Mouse (Mus musculus) adrenal gland, adult 18-20 months (tissue): ENCODE data around the gene Smco2. TPM values are rescaled to one million over a fixed set of nuclear protein-coding genes. Genes with fewer than 3 reads are reported as not detected.

Source experiments
- DNase-seq, 2 experiments: peaks; one replicate each; pipeline ENCODE4 v3.0.0; 2021 to 2022; ENCODE audit warnings: low spot score in 2 of 2
- long read RNA-seq, 2 experiments: library from polyadenylated mRNA; stranded (forward); transcript quantifications; one replicate each; pipeline ENCODE4 v2.0.0; 2021
- total RNA-seq, 2 experiments: library from RNA; stranded (reverse); gene quantifications; 1 replicate in 1 of 2; 2 replicates in 1 of 2; pipeline ENCODE4 v1.2.3; 2021

Smco2 gene
- not detected for total RNA-seq
- long read RNA-seq, experiment 1: 0 reads
- long read RNA-seq, experiment 2: 0 reads

DNA sequence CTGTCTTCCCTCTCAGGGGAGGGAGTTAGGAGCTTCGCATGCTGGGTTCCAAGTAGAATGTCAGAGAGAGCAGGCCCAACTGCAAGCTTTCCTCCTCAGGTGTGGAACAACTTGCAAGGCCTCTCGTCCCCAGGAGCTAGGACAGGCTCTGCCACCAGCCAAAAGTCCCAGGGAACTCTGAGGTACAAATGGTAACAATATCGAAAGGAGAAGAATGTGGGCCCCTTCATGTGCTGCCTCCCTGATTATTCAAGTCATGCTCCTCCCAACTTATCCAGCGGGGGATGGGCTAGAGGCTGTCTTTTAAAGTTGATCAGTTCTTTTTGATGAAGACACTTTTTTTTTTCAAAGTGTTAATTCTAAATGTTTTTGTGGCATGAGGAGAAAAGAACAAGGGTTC is at the start of gene Smco2:
Gene Smco2 (plus strand): TSS at position 55 of the 400 bp plus-strand sequence.
- no peak for DNase-seq

DNA sequence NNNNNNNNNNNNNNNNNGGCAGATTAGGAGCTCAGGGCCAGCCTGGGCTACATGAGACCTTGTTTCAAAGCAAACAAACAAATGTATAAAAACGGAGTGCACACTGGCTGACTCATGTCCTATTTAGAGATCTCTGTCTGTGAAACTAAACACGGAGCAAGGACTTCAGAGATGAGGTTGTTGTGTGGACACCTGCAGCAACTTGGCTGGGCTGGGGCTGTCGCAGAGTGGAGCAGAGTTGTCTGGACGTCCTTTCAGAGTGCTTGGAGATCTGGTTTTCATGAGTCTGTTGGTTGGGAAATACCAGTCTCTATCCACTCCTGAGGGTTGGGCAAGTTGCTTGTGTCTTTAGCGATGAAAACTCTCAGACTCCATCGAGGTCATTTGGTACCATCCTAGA is 39.9 kb upstream of the Smco2 start:
- no peak for DNase-seq

- no peak for DNase-seq
Measured at GRCm38 (mm10) chr6:146813007-146813406, 36.9 kb upstream of the Smco2 start.

GRCm38 (mm10) chr6:146820177-146820965 is 29.5 kb upstream of the Smco2 start:
- no peak for DNase-seq

- no peak for DNase-seq
Measured at GRCm38 (mm10) chr6:146821958-146822357, 27.9 kb upstream of the Smco2 start.

GRCm38 (mm10) chr6:146824727-146825486 is 25.0 kb upstream of the Smco2 start:
- DNase-seq: peak; percentile 67 to 72

GRCm38 (mm10) chr6:146825487-146825773 is 24.5 kb upstream of the Smco2 start:
- DNase-seq: no peak

DNA sequence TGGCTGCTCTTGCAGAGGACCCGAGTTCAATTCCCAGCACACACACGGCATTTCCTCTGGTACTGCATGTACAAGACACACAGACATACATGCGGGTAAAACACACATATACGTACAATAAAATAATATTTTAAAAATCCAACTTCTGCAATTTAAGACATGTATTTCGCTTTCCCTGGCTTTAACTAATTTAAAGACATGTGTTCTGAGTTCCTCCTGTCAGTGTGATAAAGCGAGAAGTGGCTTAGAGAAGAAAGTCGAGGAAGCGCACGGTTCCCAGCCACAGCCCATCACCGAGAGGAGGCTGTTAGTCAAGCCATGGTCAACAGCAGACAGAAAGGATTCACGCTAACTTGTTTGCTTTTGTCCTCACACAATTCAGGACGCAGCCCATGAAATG is 18.6 kb upstream of the Smco2 start:
- DNase-seq: no peak

- DNase-seq: no peak
Measured at GRCm38 (mm10) chr6:146833485-146834314, 16.2 kb upstream of the Smco2 start.

GRCm38 (mm10) chr6:146834342-146834741 is 15.6 kb upstream of the Smco2 start:
- DNase-seq: no peak

DNA sequence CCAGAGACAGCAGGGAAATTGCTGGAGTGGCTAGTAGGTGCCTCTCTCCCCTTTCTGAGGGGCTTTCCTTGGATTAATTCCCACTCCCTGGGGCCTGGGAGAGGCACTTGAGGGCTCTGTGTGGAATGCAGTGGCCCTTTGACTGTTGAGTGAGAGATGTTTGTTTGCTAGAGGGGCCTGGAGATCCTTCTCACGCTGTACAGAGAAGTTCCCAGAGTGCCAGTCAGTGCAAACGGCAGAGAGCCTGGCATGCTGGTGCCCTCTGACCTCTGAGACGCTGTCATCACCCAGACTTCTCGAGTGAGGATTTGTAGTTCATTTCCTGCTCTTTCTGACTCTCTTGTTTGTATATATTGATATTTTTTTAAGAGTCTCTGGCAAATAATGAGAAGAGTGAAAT is 14.1 kb upstream of the Smco2 start:
- no peak for DNase-seq

DNA sequence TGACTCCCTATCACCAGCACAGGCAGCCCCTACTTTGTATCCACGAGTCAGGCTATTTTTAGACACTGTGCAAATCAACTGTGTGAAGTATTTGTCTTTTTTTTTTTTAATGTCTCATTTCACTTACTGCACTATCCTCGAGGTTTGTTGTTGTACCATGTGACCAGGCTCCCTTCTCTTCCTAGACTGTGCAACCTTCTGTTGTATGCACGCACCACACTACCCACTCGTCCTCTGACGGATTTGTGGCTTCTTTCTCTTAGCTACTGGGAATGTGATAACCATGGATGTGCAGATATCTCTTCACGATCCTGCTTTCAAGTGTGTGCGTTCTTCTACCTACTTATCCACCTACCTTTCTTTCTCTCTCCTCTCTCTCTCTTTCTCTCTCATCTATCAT is 12.6 kb upstream of the Smco2 start:
- DNase-seq: no peak

DNA sequence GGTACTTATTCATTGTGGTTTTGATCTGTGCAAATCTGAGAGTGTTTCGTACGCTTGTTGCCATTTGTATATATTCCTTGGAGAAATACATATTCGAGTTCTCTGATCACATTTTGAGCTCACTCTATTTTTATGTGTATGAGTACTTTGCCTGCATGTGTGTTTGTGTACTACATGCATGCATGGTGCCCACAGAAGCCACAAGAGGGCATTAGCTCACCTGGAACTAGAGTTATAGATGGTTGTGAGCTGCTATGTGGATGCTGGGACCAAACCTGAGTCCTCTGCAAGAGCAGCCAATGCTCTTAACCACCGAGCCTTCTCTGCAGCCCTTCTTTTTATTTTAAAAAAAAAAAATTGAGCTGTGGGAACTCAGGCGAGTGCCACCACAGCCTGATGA is 11.5 kb upstream of the Smco2 start:
- DNase-seq: no peak

GRCm38 (mm10) chr6:146838863-146839262 is 11.0 kb upstream of the Smco2 start:
- no peak for DNase-seq

GRCm38 (mm10) chr6:146844867-146845266 is 5.0 kb upstream of the Smco2 start:
- DNase-seq: no peak

DNA sequence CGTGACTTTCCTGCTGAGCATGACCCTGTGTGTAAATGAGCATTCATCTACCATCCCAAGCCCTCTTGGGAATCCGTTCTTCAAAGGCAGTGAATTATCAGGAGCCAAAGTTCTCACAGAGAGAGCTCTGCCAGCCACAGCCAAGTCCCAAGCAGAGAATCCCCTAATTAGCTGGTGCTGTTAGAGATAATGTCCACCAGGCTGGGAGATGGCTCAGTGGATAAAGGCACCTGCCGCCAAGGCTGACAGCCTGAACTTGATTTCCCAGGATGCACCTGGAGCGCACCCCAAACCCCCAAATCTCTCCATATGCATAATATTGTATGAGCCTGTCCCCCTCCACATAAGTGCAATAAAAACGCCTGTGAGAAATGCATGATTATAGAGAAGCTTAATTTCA is 4.6 kb upstream of the Smco2 start:
- DNase-seq: no peak

- peak in 1 of 2 experiments; percentile 38 for DNase-seq
Measured at GRCm38 (mm10) chr6:146845961-146846750, 3.7 kb upstream of the Smco2 start.

DNA sequence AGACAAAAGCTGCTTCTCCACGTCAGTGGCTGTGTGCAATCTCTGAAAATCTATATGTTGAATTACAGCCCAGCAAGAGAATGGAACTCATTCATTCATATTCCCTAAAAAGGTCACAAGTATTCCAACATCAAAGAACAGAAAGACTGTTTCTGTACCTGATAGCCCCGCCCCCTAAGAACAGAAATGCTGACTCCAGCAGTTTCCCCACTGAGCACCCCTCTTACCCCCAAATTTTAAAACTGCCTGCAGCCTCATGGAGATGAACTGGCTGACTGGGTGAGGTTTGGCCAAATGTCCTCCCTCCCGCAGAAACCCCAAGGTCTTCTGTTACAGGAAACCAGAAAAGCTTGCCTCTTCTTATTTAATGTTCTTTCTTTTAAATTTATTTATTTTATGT is 2.5 kb upstream of the Smco2 start:
- DNase-seq: no peak

DNA sequence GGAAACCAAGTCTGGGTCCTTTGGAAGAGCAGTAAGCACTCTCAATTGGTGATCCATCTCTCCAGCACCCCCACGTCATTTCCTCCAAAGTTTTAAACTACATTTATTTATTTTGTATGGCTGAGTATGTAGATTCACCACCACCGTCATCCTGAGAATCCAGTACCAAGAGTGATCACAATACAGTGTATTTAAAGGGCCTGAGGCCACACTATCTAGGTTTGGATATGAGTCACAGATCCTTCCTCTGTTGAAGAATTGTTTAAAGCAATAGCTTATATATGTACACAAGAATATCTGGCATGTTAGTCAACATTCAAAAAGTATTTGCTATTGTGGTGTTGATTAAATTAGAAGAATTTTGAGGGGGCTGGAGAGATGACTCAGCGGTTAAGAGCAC is 1.6 kb upstream of the Smco2 start:
- DNase-seq: no peak

DNA sequence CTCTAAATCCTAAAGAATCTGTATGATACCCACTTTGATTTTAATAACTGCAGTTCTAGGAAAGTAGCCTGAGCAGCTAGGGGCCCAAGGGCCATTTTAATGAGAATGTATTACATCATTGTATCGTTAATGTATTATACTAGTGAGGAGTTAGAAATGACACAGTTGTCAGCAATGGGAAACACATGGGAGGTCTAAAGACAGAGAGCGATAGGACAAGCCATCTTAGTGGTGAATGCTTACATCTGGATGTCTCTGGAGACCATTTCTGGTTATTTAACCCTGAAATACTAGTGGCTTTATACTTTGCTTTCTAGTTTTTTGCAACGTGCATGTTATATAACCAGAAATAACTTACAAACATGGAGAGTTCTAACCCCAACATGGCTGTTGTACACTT is 2.0 kb downstream of the Smco2 start:
- DNase-seq: no peak

- DNase-seq: no peak
Measured at GRCm38 (mm10) chr6:146852739-146853138, 2.8 kb downstream of the Smco2 start.
